Mouse (Mus musculus) erythroblast, adult 5-6 weeks (primary cell): Measurements from ENCODE around the gene Gm28372. TPM values are rescaled to one million over a fixed set of nuclear protein-coding genes. Genes with fewer than 3 reads are reported as not detected.
"Not testable (repeated sequence)": the region's sequence is repeated elsewhere in the genome, so short reads cannot be mapped to it uniquely, and the experiment has no call there.

Experiments
- ATAC-seq: replicated peaks from 2 replicates; pipeline ENCODE4 v1.8.0; 2016; ENCODE audit warnings: moderate number of reproducible peaks, mild to moderate bottlenecking, moderate TSS enrichment, inconsistent platforms; ENCODE audit not compliant: poor library complexity, low FRiP score, severe bottlenecking
- total RNA-seq, 2 experiments: library from RNA; stranded (forward) in 1 of 2; stranded (reverse) in 1 of 2; fragments of 150-400 nt in 1 of 2; fragments of 200-764, 138-1000 nt in 1 of 2; gene quantifications; 2 replicates each; pipeline versions ENCODE4 v1.2.3 to v1.2.4; 2015 to 2017; ENCODE audit warnings: low replicate concordance in 2 of 2

Gene Gm28372
- total RNA-seq (2015; ENCODE audit: low replicate concordance), result not detected in 2 replicates
- total RNA-seq (2017; ENCODE audit: low replicate concordance), result not detected in 2 replicates

GRCm38 (mm10) chr2:130404939-130405338 lies at the start of gene Gm28372, which contains the start of gene 1700020A23Rik:
Gm28372 (plus strand) TSS chr2:130405239.
1700020A23Rik (plus strand) TSS chr2:130405259.
- ATAC-seq, result no peak

GRCm38 (mm10) chr2:130357551-130357950 lies 47.5 kb upstream of the Gm28372 start:
- ATAC-seq, result no peak

- no peak for ATAC-seq
Measured at GRCm38 (mm10) chr2:130358852-130359251, 46.2 kb upstream of the Gm28372 start.

GRCm38 (mm10) chr2:130362511-130363026 lies 42.5 kb upstream of the Gm28372 start:
- no peak for ATAC-seq

- ATAC-seq, result no peak
Measured at GRCm38 (mm10) chr2:130365211-130366094, 39.6 kb upstream of the Gm28372 start.

- ATAC-seq, result no peak
Measured at GRCm38 (mm10) chr2:130367386-130367785, 37.7 kb upstream of the Gm28372 start.

GRCm38 (mm10) chr2:130373026-130373425 lies 32.0 kb upstream of the Gm28372 start:
- ATAC-seq, result not testable (repeated sequence)

GRCm38 (mm10) chr2:130374951-130375350 lies 30.1 kb upstream of the Gm28372 start:
- ATAC-seq, result no peak

- ATAC-seq, result no peak
Measured at GRCm38 (mm10) chr2:130383205-130383604, 21.8 kb upstream of the Gm28372 start.

- ATAC-seq, result no peak
Measured at GRCm38 (mm10) chr2:130383895-130384294, 21.1 kb upstream of the Gm28372 start.

- ATAC-seq, result no peak
Measured at GRCm38 (mm10) chr2:130386212-130386611, 18.8 kb upstream of the Gm28372 start.

- ATAC-seq, result no peak
Measured at GRCm38 (mm10) chr2:130388796-130389195, 16.2 kb upstream of the Gm28372 start.

GRCm38 (mm10) chr2:130390993-130391625 lies 13.9 kb upstream of the Gm28372 start:
- ATAC-seq, result no peak

- ATAC-seq, result no peak
Measured at GRCm38 (mm10) chr2:130392836-130393235, 12.2 kb upstream of the Gm28372 start.

GRCm38 (mm10) chr2:130395696-130396095 lies 9.3 kb upstream of the Gm28372 start:
- ATAC-seq, result no peak

GRCm38 (mm10) chr2:130397186-130397985 lies 7.7 kb upstream of the Gm28372 start, which contains the start of gene Cpxm1:
Cpxm1 (minus strand) TSS chr2:130397574.
- no peak for ATAC-seq

GRCm38 (mm10) chr2:130398091-130398490 lies 6.9 kb upstream of the Gm28372 start:
- ATAC-seq, result no peak

- no peak for ATAC-seq
Measured at GRCm38 (mm10) chr2:130400046-130400445, 5.0 kb upstream of the Gm28372 start.

- no peak for ATAC-seq
Measured at GRCm38 (mm10) chr2:130401891-130402290, 3.1 kb upstream of the Gm28372 start.

GRCm38 (mm10) chr2:130406178-130406577 lies 1.1 kb downstream of the Gm28372 start, which contains the start of gene Tmem239:
Tmem239 (plus strand) TSS chr2:130406478.
- ATAC-seq, result no peak
